Mouse (Mus musculus) midbrain, embryonic 12.5 days (tissue): ENCODE measurements at regions not wholly inside any gene's neighbourhood (a gene's known extent, or its start where the extent isn't known, plus 50 kb on each side); places are given as distances from the start of the nearest gene placed in this dataset.
A peak's percentile ranks its signal among the peaks of the same experiment; 100 is the strongest.

Source experiments
- ATAC-seq: fragments of 200-750 bp; cut with Nextera tagmentation; 2 replicates; pipeline ENCODE4 v1.8.0; 2017; ENCODE audit warnings: low read depth, moderate TSS enrichment, moderate library complexity; ENCODE audit not compliant: low FRiP score
- H3K27ac ChIP-seq: fragments of 300-500 bp; sonication (generic); replicated peaks from 2 replicates; pipeline ENCODE4 v1.5.1; 2016; ENCODE audit warnings: mild to moderate bottlenecking
- H3K27me3 ChIP-seq: fragments of 300-500 bp; sonication (generic); 2 replicates; pipeline ENCODE4 v1.6.1; 2016; ENCODE audit warnings: mild to moderate bottlenecking
- H3K36me3 ChIP-seq: fragments of 300-500 bp; sonication (generic); 2 replicates; pipeline ENCODE4 v1.6.1; 2016
- H3K4me1 ChIP-seq: fragments of 300-500 bp; sonication (generic); 2 replicates; pipeline ENCODE4 v1.6.1; 2016
- H3K4me2 ChIP-seq: fragments of 300-500 bp; sonication (generic); replicated peaks from 2 replicates; pipeline ENCODE4 v1.6.1; 2016; ENCODE audit warnings: mild to moderate bottlenecking, moderate library complexity
- H3K4me3 ChIP-seq: fragments of 300-500 bp; sonication (generic); 2 replicates; pipeline ENCODE4 v1.5.1; 2016; ENCODE audit warnings: mild to moderate bottlenecking
- H3K9ac ChIP-seq: fragments of 300-500 bp; sonication (generic); replicated peaks from 2 replicates; pipeline ENCODE4 v1.6.1; 2016; ENCODE audit warnings: mild to moderate bottlenecking, moderate library complexity
- H3K9me3 ChIP-seq: fragments of 300-500 bp; sonication (generic); 2 replicates; pipeline ENCODE4 v1.6.1; 2016; ENCODE audit warnings: mild to moderate bottlenecking
- WGBS: fragments of 180-500 bp; shearing (Covaris S2); methylation state at CpG from one replicate; pipeline ENCODE4 v1.1.7; 2016; 5-methylcytosine and 5-hydroxymethylcytosine counted together

DNA sequence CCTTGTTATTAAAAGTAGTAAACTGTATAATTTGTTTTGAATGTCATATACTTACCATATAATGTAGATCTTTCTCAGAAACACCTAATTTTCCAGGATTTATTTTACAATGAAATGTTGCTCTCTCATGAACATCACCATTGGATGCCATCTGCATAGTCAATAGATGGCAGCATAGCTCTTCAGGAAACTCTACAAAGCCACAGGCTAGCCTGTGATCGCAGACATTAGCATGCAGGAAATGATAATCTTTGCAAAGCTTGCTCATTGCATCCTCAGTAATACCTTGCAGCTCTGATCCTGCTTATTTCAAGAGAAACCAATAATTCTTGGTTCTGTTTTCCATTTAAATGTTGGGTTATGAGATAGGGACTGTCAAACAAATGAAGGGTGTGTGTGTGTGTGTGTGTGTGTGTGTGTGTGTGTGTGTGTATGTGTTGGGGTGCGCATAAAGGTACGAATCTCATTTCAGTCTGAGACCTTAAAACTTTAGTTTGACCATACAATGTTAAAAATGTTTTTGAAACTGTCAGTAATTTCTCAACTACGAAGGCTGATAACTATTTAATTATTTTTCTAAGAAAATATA, 1595.1 kb upstream of the Pcdh10 start:
- 78% methylated on average over 4 of the region's 4 CpGs for WGBS
- ATAC-seq: peak; percentile 80; the same call in 1 of the 2 replicates

DNA sequence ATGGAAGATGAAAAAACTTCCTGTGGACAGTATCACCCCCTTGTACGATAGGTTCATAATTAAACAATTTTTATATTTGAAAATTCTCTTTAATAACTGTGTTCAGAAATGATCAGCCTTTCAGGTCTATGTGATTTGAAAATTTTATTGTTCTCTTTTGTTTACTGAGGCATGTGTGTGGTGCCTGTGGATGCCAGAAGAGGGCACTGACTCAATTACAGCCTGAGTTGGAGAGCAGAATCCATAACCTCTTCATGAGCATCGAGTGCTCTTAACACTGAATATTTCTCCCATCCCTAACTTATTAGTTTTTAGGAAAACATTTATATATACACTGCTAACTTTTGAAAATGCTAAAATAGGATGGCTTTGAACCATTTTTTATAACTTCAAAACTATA, 1594.0 kb upstream of the Pcdh10 start:
- no peak overlapping the region for H3K4me3 ChIP-seq
- no peak overlapping the region for H3K27ac ChIP-seq
- H3K27me3 ChIP-seq: no peaks in the 10 kb centered on the region
- H3K36me3 ChIP-seq: no peaks in the 10 kb centered on the region
- ATAC-seq: no peak
- WGBS: 86% methylated on average over 2 of the region's 2 CpGs
- H3K4me1 ChIP-seq: no peaks in the 10 kb centered on the region
- no peak overlapping the region for H3K9ac ChIP-seq
- H3K9me3 ChIP-seq: no peaks in the 10 kb centered on the region
- no peak overlapping the region for H3K4me2 ChIP-seq

More for the DNA sequence above, 1595.1 kb upstream of the Pcdh10 start:
- Histone ChIP-seq H3K4me2 (no peak overlapping the region), H3K4me1 (no peaks in the 10 kb centered on the region), H3K27me3 (no peaks in the 10 kb centered on the region), H3K4me3 (no peak overlapping the region), H3K36me3 (no peaks in the 10 kb centered on the region), H3K9ac (no peak overlapping the region), H3K27ac (no peak overlapping the region), H3K9me3 (no peaks in the 10 kb centered on the region)
